Mouse (Mus musculus): ENCODE data around the gene Rab3gap1.

The Rab3gap1 gene

GRCm38 (mm10) chr1:127868300-127869261 is at the start of gene Rab3gap1:
TSS of gene Rab3gap1 (plus strand) at chr1:127868773.
- DNase-seq (ENCODE audit: low spot score in 2 of 2): peak; percentile 88 to 95

- peak in 1 of 2 experiments; percentile 26 for DNase-seq (ENCODE audit: low spot score in 2 of 2)
Observed at GRCm38 (mm10) chr1:127827325-127827724, 41.2 kb upstream of the Rab3gap1 start.

GRCm38 (mm10) chr1:127830215-127830921 is 38.2 kb upstream of the Rab3gap1 start:
- peak in 1 of 2 experiments; percentile 24 for DNase-seq (ENCODE audit: low spot score in 2 of 2)

- DNase-seq (ENCODE audit: low spot score in 2 of 2): no peak
Observed at GRCm38 (mm10) chr1:127833714-127834113, 34.9 kb upstream of the Rab3gap1 start.

GRCm38 (mm10) chr1:127834202-127834601 is 34.4 kb upstream of the Rab3gap1 start:
- DNase-seq (ENCODE audit: low spot score in 2 of 2): no peak

- no peak for DNase-seq (ENCODE audit: low spot score in 2 of 2)
Observed at GRCm38 (mm10) chr1:127836619-127837018, 32.0 kb upstream of the Rab3gap1 start.

GRCm38 (mm10) chr1:127838602-127839001 is 30.0 kb upstream of the Rab3gap1 start:
- no peak for DNase-seq (ENCODE audit: low spot score in 2 of 2)

- DNase-seq (ENCODE audit: low spot score in 2 of 2): no peak
Observed at GRCm38 (mm10) chr1:127845472-127845871, 23.1 kb upstream of the Rab3gap1 start.

GRCm38 (mm10) chr1:127850075-127850610 is 18.4 kb upstream of the Rab3gap1 start:
- DNase-seq (ENCODE audit: low spot score in 2 of 2): no peak

- DNase-seq (ENCODE audit: low spot score in 2 of 2): no peak
Observed at GRCm38 (mm10) chr1:127854486-127855222, 13.9 kb upstream of the Rab3gap1 start, which contains the start of gene Map3k19. TSS of gene Map3k19 (minus strand) at chr1:127855031.

- no peak for DNase-seq (ENCODE audit: low spot score in 2 of 2)
Observed at GRCm38 (mm10) chr1:127858945-127859648, 9.5 kb upstream of the Rab3gap1 start.

GRCm38 (mm10) chr1:127859799-127860400 is 8.7 kb upstream of the Rab3gap1 start:
- DNase-seq (ENCODE audit: low spot score in 2 of 2): no peak

- DNase-seq (ENCODE audit: low spot score in 2 of 2): no peak
Observed at GRCm38 (mm10) chr1:127860492-127860891, 8.1 kb upstream of the Rab3gap1 start.

GRCm38 (mm10) chr1:127861900-127862299 is 6.7 kb upstream of the Rab3gap1 start:
- DNase-seq (ENCODE audit: low spot score in 2 of 2): no peak

GRCm38 (mm10) chr1:127863806-127864205 is 4.8 kb upstream of the Rab3gap1 start:
- DNase-seq (ENCODE audit: low spot score in 2 of 2): no peak

- DNase-seq (ENCODE audit: low spot score in 2 of 2): no peak
Observed at GRCm38 (mm10) chr1:127869276-127869675, 703 bp downstream of the Rab3gap1 start.

- DNase-seq (ENCODE audit: low spot score in 2 of 2): no peak
Observed at GRCm38 (mm10) chr1:127899401-127899800, 30.8 kb downstream of the Rab3gap1 start.

- no peak for DNase-seq (ENCODE audit: low spot score in 2 of 2)
Observed at GRCm38 (mm10) chr1:127904774-127905385, 36.3 kb downstream of the Rab3gap1 start.

GRCm38 (mm10) chr1:127913116-127913515 is 44.5 kb downstream of the Rab3gap1 start:
- no peak for DNase-seq (ENCODE audit: low spot score in 2 of 2)

GRCm38 (mm10) chr1:127915316-127915715 is 46.7 kb downstream of the Rab3gap1 start:
- DNase-seq (ENCODE audit: low spot score in 2 of 2): no peak

Data from spleen, postnatal 10 days (tissue).